Mouse (Mus musculus) adrenal gland, postnatal 36 days (tissue): Measurements from ENCODE around the gene Nom1. TPM values are rescaled to one million over a fixed set of nuclear protein-coding genes. Genes with fewer than 3 reads are reported as not detected.

Source experiments
- DNase-seq, 2 experiments: peaks; one replicate each; pipeline ENCODE4 v3.0.0; 2021; ENCODE audit warnings: mixed read lengths in 1 of 2
- total RNA-seq, 2 experiments: library from RNA; stranded (reverse); gene quantifications; 2 replicates each; pipeline ENCODE4 v1.2.3; 2021

Nom1 gene
- total RNA-seq, 2 experiments from 2014 or later, result 36.3 to 42.3 TPM

- DNase-seq, result no peak
These were observed 36.5 kb downstream of the Nom1 start for GRCm38 (mm10) chr5:29470851-29471394.

DNA sequence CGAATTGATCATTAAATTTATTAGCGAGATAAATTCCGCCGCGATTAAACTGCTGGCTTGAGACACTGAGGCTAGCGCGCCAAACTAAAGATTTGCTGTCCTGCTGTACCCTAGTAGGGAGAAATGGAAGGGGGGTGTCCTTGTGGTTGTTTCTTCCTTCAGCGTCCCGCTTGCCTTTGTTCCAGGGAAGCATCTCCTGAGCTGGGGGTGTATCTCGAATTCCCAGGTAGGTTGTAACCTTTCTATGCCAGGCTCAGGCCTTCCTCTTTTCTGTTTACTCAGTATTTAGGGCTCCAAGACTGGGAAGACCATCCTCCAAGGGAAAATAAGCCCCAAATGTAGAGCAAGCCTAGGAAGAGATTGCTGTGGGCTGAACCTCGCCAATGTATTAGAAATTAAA, 36.9 kb downstream of the Nom1 start:
- no peak for DNase-seq

DNA sequence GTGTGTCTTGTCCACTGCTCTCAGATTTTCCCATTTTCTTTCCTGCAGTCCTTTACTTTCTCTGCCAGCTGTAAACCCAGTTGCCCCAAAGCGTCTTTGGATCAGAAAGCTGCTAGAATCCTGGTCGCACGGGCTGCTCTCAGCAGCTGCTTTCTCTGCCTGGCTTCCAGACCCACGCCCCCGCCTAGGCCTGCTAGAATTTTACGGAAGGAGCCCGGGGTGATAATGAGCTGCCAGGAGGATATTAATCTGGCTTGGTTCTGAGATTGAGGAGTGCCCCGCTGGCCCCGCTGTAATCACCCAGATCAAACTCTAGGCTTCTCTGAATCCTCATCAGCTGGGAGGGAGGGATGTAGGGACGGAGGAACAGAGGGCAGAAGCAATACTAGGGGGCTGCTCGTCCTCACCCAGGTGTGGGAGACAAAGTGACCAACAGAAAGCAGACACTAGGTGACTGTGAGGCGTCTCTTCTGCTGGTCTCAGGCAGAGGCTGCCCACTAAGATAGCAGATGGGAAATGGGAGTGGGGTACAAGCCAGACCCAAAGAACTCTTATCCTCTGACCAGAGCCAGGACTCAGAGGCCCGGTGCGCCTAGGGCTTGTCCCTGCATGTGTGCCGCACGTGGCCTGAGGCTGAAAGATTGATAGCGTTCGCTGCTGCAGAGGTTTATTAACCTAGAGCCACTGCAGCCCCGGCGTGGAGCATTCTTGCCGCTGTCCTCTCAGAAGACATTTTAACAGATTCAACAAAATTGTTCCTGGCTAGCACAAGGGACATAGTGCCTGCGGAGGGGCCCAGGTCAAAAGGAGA, 37.6 kb downstream of the Nom1 start:
- no peak for DNase-seq

DNA sequence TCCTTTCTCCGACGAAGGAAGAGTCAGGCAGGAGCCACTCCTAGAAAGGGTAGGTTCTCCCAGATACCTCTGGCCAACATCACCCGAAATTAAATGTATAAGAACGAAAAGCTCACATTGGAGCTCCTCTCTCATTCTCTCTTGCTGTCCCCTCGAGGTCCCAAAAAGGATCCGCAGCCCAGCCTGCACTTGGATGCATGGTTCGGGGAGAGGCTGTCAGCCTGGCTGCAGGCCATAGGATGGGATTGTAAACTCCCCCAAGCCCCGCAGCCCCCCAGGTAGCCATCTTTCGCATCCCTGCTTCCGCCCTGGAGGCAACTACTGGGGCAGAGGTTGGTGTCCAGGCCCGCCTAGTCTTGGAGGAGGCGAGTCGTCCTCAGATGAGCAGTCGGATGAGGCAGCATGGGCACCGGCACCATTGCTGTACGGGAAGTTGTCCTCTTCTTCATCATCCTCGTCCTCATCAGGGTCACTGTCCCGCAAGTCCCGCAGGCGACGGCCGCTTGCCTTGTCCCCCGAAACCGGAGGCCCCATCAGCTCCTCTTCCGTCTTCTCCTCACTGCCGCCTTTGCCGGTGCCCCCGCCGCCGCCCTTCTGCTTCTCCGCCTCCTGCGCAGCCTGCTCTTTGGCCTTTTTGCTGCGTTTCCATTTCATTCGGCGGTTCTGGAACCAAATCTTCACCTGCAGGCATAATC, 39.2 kb downstream of the Nom1 start:
- no peak for DNase-seq

DNA sequence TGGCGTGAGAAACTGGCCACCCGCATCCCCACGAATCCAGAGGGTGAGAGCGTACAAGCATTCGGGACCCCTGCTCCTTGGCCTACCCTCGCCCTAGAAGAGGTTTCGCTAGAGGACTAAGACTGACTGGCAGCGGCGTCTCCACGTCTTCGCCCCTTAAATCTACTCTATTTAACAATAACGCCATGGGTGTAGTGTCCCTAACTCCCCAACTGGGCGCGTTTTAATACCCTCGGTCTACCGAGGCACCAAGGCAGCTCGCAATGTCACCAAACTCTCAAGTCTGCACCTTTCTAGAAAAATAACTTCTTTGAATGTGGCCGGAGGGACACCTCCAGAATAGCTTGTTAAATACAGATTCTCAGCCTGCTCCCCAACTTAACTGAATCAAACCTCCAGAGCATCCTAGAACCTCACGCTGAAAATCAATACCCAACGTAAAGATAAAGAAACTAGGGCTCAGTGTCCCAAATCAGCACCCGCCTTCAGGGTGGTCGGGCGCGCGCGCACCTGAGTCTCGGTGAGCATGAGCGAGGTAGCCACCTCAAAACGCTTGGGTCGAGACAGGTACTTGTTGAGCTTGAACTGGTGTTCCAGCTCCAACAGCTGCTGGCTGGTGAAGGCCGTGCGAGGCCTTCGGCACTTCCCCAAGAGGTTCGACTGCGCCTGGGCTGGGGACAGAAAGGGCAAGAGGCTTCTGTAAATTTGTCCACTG, 39.9 kb downstream of the Nom1 start:
- no peak for DNase-seq

DNA sequence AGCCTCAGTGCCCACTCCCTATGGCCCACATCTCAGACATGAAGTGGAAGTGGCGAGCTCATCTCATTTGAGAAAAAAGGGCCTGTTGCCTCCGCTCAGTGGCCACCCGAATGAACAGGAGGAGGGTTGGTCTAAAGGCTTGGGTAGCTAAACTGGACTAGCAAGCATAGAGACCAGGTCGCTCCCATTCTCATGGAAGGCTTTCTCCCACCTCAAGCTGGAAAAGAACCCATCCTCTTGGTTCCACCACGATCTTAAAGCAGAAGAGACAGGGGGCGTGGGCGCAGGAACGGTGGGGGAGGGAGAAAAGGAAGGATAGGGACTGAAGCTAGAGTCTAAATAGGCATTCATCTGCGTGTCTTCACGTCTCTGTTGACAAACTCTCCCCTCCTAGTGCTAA, 40.6 kb downstream of the Nom1 start:
- DNase-seq, result no peak

DNA sequence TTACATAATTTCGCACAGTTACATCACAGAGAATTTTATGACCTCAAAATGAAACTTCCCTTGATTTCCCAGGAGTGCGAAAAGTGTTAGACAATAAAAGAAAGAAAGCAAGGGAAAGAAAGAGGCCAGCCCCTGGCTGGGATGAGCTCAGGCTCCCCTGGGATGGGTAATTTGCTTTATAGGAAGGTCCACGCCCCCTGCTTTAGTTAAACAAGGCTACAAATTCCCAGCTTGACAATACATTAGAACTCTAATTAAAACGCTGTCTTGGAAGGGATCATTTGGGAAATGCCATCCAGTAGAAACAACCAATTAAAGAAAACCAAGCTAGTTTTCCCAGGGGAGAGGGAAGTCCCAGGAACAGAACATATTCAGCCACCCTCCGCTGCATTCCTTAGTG, 41.1 kb downstream of the Nom1 start:
- DNase-seq, result no peak

- no peak for DNase-seq
These were observed 41.6 kb downstream of the Nom1 start for GRCm38 (mm10) chr5:29476021-29476420.

GRCm38 (mm10) chr5:29477474-29478207, 43.2 kb downstream of the Nom1 start:
- DNase-seq, result peak in 1 of 2 experiments; percentile 12

GRCm38 (mm10) chr5:29478208-29479197, 44.0 kb downstream of the Nom1 start, which contains the start of gene Mnx1:
TSS of gene Mnx1 (minus strand) at chr5:29478470.
- no peak for DNase-seq

DNA sequence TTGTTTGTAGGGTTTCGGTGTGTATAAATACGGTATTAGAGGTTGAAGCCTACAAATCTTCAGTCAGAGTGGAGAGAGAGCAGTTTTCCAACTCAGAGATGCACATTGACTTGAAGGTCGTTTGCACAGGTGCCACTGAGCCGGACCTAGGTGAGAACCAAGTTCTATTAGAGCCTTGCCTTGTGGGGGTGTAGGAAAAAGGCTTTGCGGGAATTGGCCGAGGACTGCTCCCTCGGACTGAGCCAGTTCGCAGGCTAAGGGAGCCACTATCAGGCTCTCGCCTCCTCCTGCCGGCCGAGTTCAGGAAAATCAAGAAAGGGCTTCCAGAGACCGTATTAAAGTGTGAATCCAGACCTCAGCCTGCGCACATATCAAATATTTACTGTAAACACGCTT, 44.7 kb downstream of the Nom1 start:
- DNase-seq, result peak; percentile 55 to 56

DNA sequence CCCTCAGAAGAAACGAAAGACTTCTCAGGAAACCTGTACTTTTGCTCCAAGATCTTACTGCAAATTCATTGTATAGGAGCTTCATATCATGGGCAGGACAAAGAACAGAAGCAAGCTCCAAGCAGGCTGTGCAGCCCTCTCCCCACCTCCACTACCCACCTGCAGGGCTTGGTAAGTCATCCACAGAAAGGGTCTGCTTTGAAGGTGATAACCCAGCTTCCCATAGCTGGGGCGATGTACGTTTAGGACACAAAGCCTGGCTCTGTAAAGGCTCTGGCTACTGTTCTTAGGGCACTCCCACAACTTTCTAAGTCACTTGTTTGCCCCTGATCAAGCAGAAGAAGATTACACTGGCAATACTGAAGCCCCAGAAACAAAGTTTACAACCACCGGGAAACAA, 49.3 kb downstream of the Nom1 start:
- no peak for DNase-seq

DNA sequence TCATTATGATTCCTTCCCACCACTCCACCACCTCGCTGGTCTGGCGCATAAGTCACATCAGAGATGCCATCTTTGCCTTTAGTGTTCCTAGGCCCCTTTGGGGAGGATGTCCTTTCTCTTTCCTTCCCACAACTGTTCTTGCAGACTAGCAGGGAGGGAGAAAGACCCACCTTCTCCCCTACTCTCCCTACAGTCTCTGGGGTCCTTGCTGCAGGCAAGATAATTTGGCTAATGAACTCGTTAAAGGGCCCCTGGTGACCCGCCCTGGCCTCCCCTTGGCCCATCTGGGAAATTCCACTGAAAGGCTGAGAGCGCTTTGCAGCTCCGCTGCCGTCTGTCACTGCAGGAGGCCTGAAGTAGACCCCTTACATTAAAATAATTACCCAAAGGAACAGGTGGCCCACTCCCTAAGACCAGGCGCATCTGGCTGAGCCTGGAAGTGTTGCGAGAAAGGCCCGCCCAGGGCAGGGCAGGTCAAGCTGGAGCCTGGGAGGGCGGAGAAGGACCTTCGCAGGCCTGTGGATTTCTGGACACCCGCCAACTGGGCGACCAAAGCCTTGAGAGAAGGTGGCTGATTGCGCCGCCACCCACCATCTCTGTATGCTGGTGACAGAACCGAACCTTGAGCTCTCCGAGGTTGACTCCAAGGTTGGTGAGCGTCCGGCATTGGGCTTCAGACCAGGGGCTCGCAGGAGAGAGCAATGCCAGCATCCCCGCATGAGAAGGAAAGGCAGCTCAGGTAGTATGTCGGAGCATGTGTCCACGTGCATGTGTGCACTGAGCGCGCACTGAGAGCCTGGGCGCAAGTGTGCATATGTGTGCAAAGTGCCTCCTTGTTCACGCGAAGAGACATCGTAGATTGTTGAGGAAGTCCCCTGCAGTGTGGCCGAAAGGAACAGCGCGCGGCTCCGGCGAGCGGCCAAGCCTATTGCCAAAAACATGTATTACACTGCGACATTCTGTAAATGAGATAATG, 50.8 kb downstream of the Nom1 start:
- DNase-seq, result peak; percentile 20 to 82

DNA sequence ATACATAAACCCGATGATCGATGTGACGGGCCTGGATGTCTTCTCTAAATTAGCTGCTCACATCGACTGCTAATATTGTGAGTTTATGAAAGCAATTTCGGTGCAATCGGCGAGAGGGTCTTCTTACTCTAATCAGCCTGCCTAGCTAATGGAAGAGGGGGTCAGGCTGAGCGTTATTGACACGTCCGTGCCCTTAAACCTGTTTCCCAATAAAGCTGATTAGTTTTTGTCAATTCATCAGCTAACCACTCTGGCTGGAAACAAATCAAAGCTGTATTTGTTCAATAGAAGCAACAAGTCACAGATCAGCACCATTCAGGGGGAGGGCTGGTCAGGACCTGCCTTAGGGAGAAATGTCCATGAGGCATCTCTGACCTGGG, 51.5 kb downstream of the Nom1 start:
- DNase-seq, result no peak

DNA sequence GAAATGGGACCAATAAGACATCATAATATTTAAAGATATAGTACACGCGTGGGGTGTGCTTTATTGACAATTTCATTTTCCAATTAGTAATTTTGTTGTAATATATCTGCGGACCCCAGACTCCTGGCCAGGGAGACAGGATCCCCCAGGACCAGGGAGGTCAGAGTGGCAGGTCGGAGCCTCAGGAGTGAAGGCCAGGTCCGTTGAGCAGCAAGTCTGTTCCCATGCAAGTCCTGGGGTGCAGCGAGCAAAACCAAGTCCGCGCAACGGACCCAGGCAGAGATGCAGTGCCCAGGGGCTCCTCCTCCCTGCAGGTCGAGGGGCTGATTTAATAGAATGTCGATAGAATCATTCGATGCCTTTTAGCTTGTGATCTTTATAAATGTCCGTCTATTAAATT, 52.9 kb downstream of the Nom1 start:
- DNase-seq, result no peak

DNA sequence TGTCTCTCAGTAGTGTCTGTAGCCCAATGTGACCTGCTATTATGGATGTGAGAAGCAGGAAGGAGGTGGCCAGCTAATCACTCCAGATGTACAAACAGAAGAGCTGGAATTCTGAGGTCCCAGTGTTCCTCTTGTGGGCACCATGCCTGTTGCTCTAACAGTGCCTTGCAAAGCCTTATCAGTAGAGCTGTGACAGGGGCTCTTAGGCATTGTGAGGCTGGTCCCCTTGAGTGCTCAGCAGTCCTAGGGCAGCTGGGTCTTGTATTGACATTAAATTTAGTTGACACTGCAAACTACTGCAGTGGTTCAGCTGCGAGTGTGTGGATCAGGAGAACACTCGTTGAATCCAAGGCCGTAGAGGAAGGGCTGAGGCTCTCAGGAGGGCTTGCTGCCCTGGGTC, 72.5 kb downstream of the Nom1 start:
- DNase-seq, result no peak
